Mouse (Mus musculus) hindbrain, embryonic 15.5 days (tissue): ENCODE measurements around the gene Invs. TPM values are rescaled to one million over a fixed set of nuclear protein-coding genes. Genes with fewer than 3 reads are reported as not detected.
"Not testable (repeated sequence)": the region's sequence is repeated elsewhere in the genome, so short reads cannot be mapped to it uniquely, and the experiment has no call there.

Experiments used
- ATAC-seq: fragments of 200-750 bp; cut with Nextera tagmentation; 2 replicates; pipeline ENCODE4 v1.8.0; 2017; ENCODE audit warnings: low read depth, moderate number of reproducible peaks, moderate TSS enrichment; ENCODE audit not compliant: low FRiP score
- H3K27ac ChIP-seq: fragments of 300-500 bp; sonication (generic); replicated peaks from 2 replicates; pipeline ENCODE4 v1.5.1; 2015; ENCODE audit warnings: mild to moderate bottlenecking, inconsistent platforms
- H3K27me3 ChIP-seq: fragments of 300-500 bp; sonication (generic); 2 replicates; pipeline ENCODE4 v1.6.1; 2015; ENCODE audit warnings: control low read depth, inconsistent platforms
- H3K36me3 ChIP-seq: fragments of 300-500 bp; sonication (generic); 2 replicates; pipeline ENCODE4 v1.6.1; 2015; ENCODE audit warnings: control low read depth, inconsistent platforms
- H3K4me1 ChIP-seq: fragments of 300-500 bp; sonication (generic); replicated peaks from 2 replicates; pipeline ENCODE4 v1.6.1; 2015; ENCODE audit warnings: control low read depth, inconsistent platforms
- H3K4me2 ChIP-seq: fragments of 300-500 bp; sonication (generic); 2 replicates; pipeline ENCODE4 v1.6.1; 2015; ENCODE audit warnings: moderate library complexity, mild to moderate bottlenecking, inconsistent platforms
- H3K4me3 ChIP-seq: fragments of 300-500 bp; sonication (generic); 2 replicates; pipeline ENCODE4 v1.5.1; 2015; ENCODE audit warnings: mild to moderate bottlenecking, inconsistent platforms
- H3K9ac ChIP-seq: fragments of 300-500 bp; sonication (generic); 2 replicates; pipeline ENCODE4 v1.6.1; 2015; ENCODE audit warnings: inconsistent platforms
- H3K9me3 ChIP-seq: fragments of 300-500 bp; sonication (generic); 2 replicates; pipeline ENCODE4 v1.6.1; 2016; ENCODE audit warnings: control low read depth, inconsistent platforms
- WGBS: fragments of 180-500 bp; shearing (Covaris S2); methylation state at CpG from one replicate; pipeline ENCODE4 v1.1.7; 2015; 5-methylcytosine and 5-hydroxymethylcytosine counted together
- polyA plus RNA-seq: library from polyadenylated mRNA; unstranded; fragments of >200 nt; fragmentation: Nextera tagmentation; extraction: Ambion mirVana; gene quantifications from 2 replicates; pipeline ENCODE4 v1.2.1, GENCODE M21; 2015

The Invs gene
- polyA plus RNA-seq, 1 experiment from 2014 or later: 6.1 TPM

GRCm38 (mm10) chr4:48334927-48335763, 55.6 kb downstream of the Invs start:
- Histone ChIP-seq H3K9me3 (no peaks in the 10 kb centered on the region), H3K4me1 (no peaks in the 10 kb centered on the region; the same call in 1 of the 2 replicates), H3K27me3 (no peaks in the 10 kb centered on the region), H3K9ac (no peak overlapping the region), H3K4me3 (no peak overlapping the region), H3K27ac (no peak overlapping the region), H3K4me2 (no peak overlapping the region), H3K36me3 (no peaks in the 10 kb centered on the region)
- WGBS: 22% methylated on average over 7 of the region's 7 CpGs
- 0 out of 2 replicates have a peak, but pooled peaks have one; percentile 34 for ATAC-seq

GRCm38 (mm10) chr4:48342705-48343104, 63.1 kb downstream of the Invs start:
- Histone ChIP-seq H3K9me3 (no peaks in the 10 kb centered on the region), H3K4me3 (no peak overlapping the region), H3K27ac (no peak overlapping the region), H3K27me3 (no peaks in the 10 kb centered on the region), H3K9ac (no peak overlapping the region), H3K4me2 (no peak overlapping the region), H3K36me3 (no peaks in the 10 kb centered on the region), H3K4me1 (no peaks in the 10 kb centered on the region)
- WGBS: 86% methylated on average over 4 of the region's 4 CpGs
- no peak for ATAC-seq

DNA sequence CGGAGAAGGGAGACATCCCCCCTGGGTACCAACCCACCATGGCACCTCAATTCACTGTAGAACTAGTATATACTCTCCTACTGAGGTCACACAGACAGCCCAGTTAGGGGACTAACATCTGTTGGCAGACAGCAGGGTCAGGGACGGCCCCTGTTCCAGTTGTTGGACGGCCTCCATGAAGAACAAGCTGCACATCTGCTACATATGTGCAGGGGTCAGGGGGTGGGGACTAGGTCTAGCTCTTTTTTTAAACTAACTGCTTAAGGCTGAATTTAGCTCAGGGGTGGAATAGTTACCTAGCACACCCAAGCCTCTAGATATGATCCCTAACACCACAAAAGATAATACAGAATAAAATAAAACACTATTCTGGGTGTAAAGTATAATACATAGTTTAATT, 82.8 kb downstream of the Invs start:
- H3K4me1 ChIP-seq: no peaks in the 10 kb centered on the region
- no peaks in the 10 kb centered on the region for H3K27me3 ChIP-seq
- H3K27ac ChIP-seq: no peak overlapping the region
- no peak overlapping the region for H3K9ac ChIP-seq
- H3K9me3 ChIP-seq: no peaks in the 10 kb centered on the region
- H3K36me3 ChIP-seq: no peaks in the 10 kb centered on the region
- no peak overlapping the region for H3K4me2 ChIP-seq
- ATAC-seq: no peak
- 73% methylated on average over 3 of the region's 3 CpGs for WGBS
- no peak overlapping the region for H3K4me3 ChIP-seq

DNA sequence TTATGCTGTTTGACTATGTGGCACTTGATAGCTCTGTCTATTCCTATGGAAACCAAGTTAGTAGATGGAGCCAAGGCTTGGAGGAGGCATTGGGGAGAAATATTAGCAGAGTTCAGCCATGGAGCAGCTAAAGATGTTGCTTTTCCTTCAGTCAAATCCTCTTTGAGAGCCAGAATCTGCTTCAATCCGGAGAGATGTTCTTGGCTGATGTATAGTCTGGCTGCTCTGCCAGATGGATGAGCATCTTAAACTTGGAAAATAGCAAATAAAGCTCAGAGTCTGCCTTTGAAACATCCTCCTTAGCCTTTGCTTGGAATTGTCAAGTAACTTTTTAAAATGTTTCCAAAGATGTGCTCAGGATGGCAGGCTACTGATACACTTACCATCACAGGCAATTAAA, 91.5 kb downstream of the Invs start:
- 76% methylated on average over 1 of the region's 1 CpGs for WGBS
- no peaks in the 10 kb centered on the region for H3K4me1 ChIP-seq
- no peak overlapping the region for H3K27ac ChIP-seq
- no peaks in the 10 kb centered on the region for H3K27me3 ChIP-seq
- no peaks in the 10 kb centered on the region for H3K36me3 ChIP-seq
- ATAC-seq: no peak
- H3K4me2 ChIP-seq: no peak overlapping the region
- H3K9me3 ChIP-seq: no peaks in the 10 kb centered on the region
- no peak overlapping the region for H3K9ac ChIP-seq
- H3K4me3 ChIP-seq: no peak overlapping the region

- H3K4me2 ChIP-seq: no peak overlapping the region
- H3K27me3 ChIP-seq: no peaks in the 10 kb centered on the region
- ATAC-seq: 0 out of 2 replicates have a peak, but pooled peaks have one; percentile 59
- no peaks in the 10 kb centered on the region for H3K4me1 ChIP-seq
- no peak overlapping the region for H3K4me3 ChIP-seq
- H3K9me3 ChIP-seq: no peaks in the 10 kb centered on the region
- H3K9ac ChIP-seq: no peak overlapping the region
- WGBS: 0% methylated on average over 2 of the region's 2 CpGs
- no peaks in the 10 kb centered on the region for H3K36me3 ChIP-seq
- no peak overlapping the region for H3K27ac ChIP-seq
Observed at GRCm38 (mm10) chr4:48380940-48381339, 101.4 kb downstream of the Invs start.

GRCm38 (mm10) chr4:48382506-48382905, 102.9 kb downstream of the Invs start:
- no peak overlapping the region for H3K27ac ChIP-seq
- H3K4me3 ChIP-seq: no peak overlapping the region
- no peak overlapping the region for H3K9ac ChIP-seq
- WGBS: 88% methylated on average over 5 of the region's 5 CpGs
- H3K4me1 ChIP-seq: no peaks in the 10 kb centered on the region
- H3K36me3 ChIP-seq: no peaks in the 10 kb centered on the region
- no peaks in the 10 kb centered on the region for H3K9me3 ChIP-seq
- ATAC-seq: no peak
- H3K27me3 ChIP-seq: no peaks in the 10 kb centered on the region
- H3K4me2 ChIP-seq: no peak overlapping the region

DNA sequence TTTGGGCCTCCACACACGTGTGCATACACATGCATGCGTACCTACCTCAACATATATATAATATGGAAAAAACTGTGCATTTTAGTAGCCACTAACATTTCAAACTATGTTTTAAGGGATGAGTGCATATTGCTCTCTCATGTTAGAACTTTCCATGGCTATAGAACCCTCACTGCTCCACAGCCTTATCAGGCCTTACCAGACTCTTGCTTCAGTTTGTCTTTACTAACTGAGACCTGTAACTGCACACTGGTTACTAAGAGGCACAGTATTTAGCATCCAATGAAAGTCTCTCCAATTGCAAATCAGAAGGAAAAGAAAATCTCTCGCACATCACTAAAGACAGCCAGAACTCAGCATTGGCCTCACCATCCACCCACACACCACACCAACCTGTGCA, 117.4 kb downstream of the Invs start:
- no peak overlapping the region for H3K27ac ChIP-seq
- H3K27me3 ChIP-seq: no peaks in the 10 kb centered on the region
- no peaks in the 10 kb centered on the region for H3K36me3 ChIP-seq
- H3K4me2 ChIP-seq: no peak overlapping the region
- no peak overlapping the region for H3K4me3 ChIP-seq
- 96% methylated on average over 3 of the region's 3 CpGs for WGBS
- no peaks in the 10 kb centered on the region for H3K4me1 ChIP-seq
- H3K9ac ChIP-seq: no peak overlapping the region
- ATAC-seq: no peak
- H3K9me3 ChIP-seq: no peaks in the 10 kb centered on the region

- ATAC-seq: no peak
- H3K4me1 ChIP-seq: no peaks in the 10 kb centered on the region
- H3K27me3 ChIP-seq: no peaks in the 10 kb centered on the region
- no peak overlapping the region for H3K27ac ChIP-seq
- 72% methylated on average over 16 of the region's 16 CpGs for WGBS
- no peak overlapping the region for H3K4me3 ChIP-seq
- no peak overlapping the region for H3K4me2 ChIP-seq
- no peak overlapping the region for H3K9ac ChIP-seq
- H3K36me3 ChIP-seq: no peaks in the 10 kb centered on the region
- no peaks in the 10 kb centered on the region for H3K9me3 ChIP-seq
Observed at GRCm38 (mm10) chr4:48403066-48403640, 123.6 kb downstream of the Invs start.

DNA sequence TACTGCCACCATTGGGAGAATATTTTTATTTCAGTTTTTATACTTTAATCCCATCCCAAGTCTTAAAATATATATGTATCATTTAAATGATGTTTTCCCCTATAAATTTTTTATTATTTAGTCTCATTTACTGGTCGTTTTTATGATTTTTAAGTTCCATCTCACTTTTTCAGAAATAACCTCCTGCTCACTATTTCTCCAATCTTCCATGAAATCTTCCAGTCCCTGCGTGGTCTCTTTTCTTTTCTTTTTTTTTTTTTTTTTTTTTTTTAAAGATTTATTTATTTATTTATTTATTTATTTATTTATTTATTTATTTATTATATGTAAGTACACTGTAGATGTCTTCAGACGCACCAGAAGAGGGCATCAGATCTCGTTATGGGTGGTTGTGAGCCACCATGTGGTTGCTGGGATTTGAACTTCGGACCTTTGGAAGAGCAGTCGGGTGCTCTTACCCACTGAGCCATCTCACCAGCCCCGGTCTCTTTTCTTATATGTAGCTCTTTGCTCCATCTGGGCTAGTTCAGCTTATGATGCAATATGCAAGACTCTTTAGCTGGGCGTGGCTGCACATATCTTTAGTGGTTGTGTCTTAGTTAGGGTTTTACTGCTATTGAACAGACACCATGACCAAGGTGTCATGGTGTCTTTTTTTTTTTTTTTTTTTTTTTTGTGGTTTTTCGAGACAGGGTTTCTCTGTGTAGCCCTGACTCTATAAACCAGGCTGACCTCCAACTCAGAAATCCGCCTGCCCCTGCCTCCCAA, 126.3 kb downstream of the Invs start:
- not testable (repeated sequence) for H3K27me3 ChIP-seq, ATAC-seq, H3K9ac ChIP-seq, H3K4me3 ChIP-seq, H3K4me2 ChIP-seq, H3K36me3 ChIP-seq, H3K27ac ChIP-seq, H3K4me1 ChIP-seq, H3K9me3 ChIP-seq
- 93% methylated on average over 10 of the region's 10 CpGs for WGBS

GRCm38 (mm10) chr4:48407350-48408039, 127.9 kb downstream of the Invs start:
- Histone ChIP-seq H3K4me1 (no peaks in the 10 kb centered on the region), H3K9ac (no peak overlapping the region), H3K4me3 (no peak overlapping the region), H3K4me2 (peak overlapping the region; percentile 2; the same call in 1 of the 2 replicates), H3K9me3 (no peaks in the 10 kb centered on the region), H3K36me3 (no peaks in the 10 kb centered on the region), H3K27me3 (no peaks in the 10 kb centered on the region), H3K27ac (no peak overlapping the region)
- ATAC-seq: 0 out of 2 replicates have a peak, but pooled peaks have one; percentile 47
- WGBS: 53% methylated on average over 18 of the region's 18 CpGs

- Histone ChIP-seq H3K9me3 (no peaks in the 10 kb centered on the region), H3K27me3 (no peaks in the 10 kb centered on the region), H3K27ac (no peak overlapping the region), H3K36me3 (no peaks in the 10 kb centered on the region), H3K4me3 (no peak overlapping the region), H3K4me2 (no peak overlapping the region), H3K4me1 (no peaks in the 10 kb centered on the region), H3K9ac (no peak overlapping the region)
- ATAC-seq: no peak
- 91% methylated on average over 8 of the region's 8 CpGs for WGBS
Observed at GRCm38 (mm10) chr4:48413473-48413872, 133.9 kb downstream of the Invs start.
